Mouse (Mus musculus): ENCODE measurements around the gene Pak6. TPM values are rescaled to one million over a fixed set of nuclear protein-coding genes. Genes with fewer than 3 reads are reported as not detected.

The Pak6 gene
- polyA plus RNA-seq (2015; fragmentation: Nextera tagmentation; extraction: Ambion mirVana) = 5.2 and 5.4 TPM in 2 replicates

GRCm38 (mm10) chr2:118662902-118663803, at the start of gene Pak6:
Pak6 (plus strand) TSS chr2:118663303.
- Histone ChIP-seq H3K4me1 (ENCODE audit: control insufficient read depth, insufficient read depth, low read length) (peaks cover 36% of the 10 kb centered on the region), H3K9me3 (replicated peaks; ENCODE audit: control insufficient read depth, low read length) (no peaks in the 10 kb centered on the region), H3K9ac (ENCODE audit: low read length) (peak within 1 kb of the TSS; percentile 67), H3K4me3 (replicated peaks; ENCODE audit: low read length) (peak within 1 kb of the TSS; percentile 47), H3K27ac (ENCODE audit: low read length) (peak within 1 kb of the TSS; percentile 84), H3K27me3 (ENCODE audit: control insufficient read depth, insufficient read depth, low read length) (no peaks in the 10 kb centered on the region), H3K4me2 (ENCODE audit: low read depth, low read length) (peak within 1 kb of the TSS; percentile 68), H3K36me3 (ENCODE audit: control insufficient read depth, insufficient read depth, low read length) (no peaks in the 10 kb centered on the region)
- ATAC-seq (ENCODE audit: insufficient read depth, low FRiP score) = no peak
- 4% methylated on average over 37 of the region's 37 CpGs for WGBS

- no peak for ATAC-seq (ENCODE audit: insufficient read depth, low FRiP score)
- 85% methylated on average over 5 of the region's 5 CpGs for whole genome bisulfite sequencing
- no peak overlapping the region for H3K4me2 ChIP-seq (ENCODE audit: low read depth, low read length)
- H3K27me3 ChIP-seq (ENCODE audit: control insufficient read depth, insufficient read depth, low read length) = no peaks in the 10 kb centered on the region
- H3K36me3 ChIP-seq (ENCODE audit: control insufficient read depth, insufficient read depth, low read length) = peaks cover 24% of the 10 kb centered on the region; the same call in 1 of the 2 replicates
- no peak overlapping the region for H3K9ac ChIP-seq (ENCODE audit: low read length)
- no peaks in the 10 kb centered on the region for H3K4me1 ChIP-seq (ENCODE audit: control insufficient read depth, insufficient read depth, low read length)
- no peaks in the 10 kb centered on the region for H3K9me3 ChIP-seq (replicated peaks; ENCODE audit: control insufficient read depth, low read length)
- no peak overlapping the region for H3K4me3 ChIP-seq (replicated peaks; ENCODE audit: low read length)
- H3K27ac ChIP-seq (ENCODE audit: low read length) = no peak overlapping the region
Observed at GRCm38 (mm10) chr2:118618013-118618412, 45.1 kb upstream of the Pak6 start.

GRCm38 (mm10) chr2:118620101-118620500, 43.0 kb upstream of the Pak6 start:
- Histone ChIP-seq H3K36me3 (ENCODE audit: control insufficient read depth, insufficient read depth, low read length) (peaks cover 14% of the 10 kb centered on the region; the same call in 1 of the 2 replicates), H3K4me1 (ENCODE audit: control insufficient read depth, insufficient read depth, low read length) (no peaks in the 10 kb centered on the region), H3K27ac (ENCODE audit: low read length) (no peak overlapping the region), H3K4me3 (replicated peaks; ENCODE audit: low read length) (no peak overlapping the region), H3K4me2 (ENCODE audit: low read depth, low read length) (no peak overlapping the region), H3K27me3 (ENCODE audit: control insufficient read depth, insufficient read depth, low read length) (no peaks in the 10 kb centered on the region), H3K9me3 (replicated peaks; ENCODE audit: control insufficient read depth, low read length) (no peaks in the 10 kb centered on the region), H3K9ac (ENCODE audit: low read length) (no peak overlapping the region)
- WGBS = 72% methylated on average over 2 of the region's 2 CpGs
- no peak for ATAC-seq (ENCODE audit: insufficient read depth, low FRiP score)

GRCm38 (mm10) chr2:118620608-118621007, 42.5 kb upstream of the Pak6 start:
- ATAC-seq (ENCODE audit: insufficient read depth, low FRiP score) = no peak
- Histone ChIP-seq H3K9ac (ENCODE audit: low read length) (no peak overlapping the region), H3K27ac (ENCODE audit: low read length) (no peak overlapping the region), H3K9me3 (replicated peaks; ENCODE audit: control insufficient read depth, low read length) (no peaks in the 10 kb centered on the region), H3K4me2 (ENCODE audit: low read depth, low read length) (no peak overlapping the region), H3K36me3 (ENCODE audit: control insufficient read depth, insufficient read depth, low read length) (0 out of 2 replicates have a peak, but pooled peaks cover 10% of the 10 kb centered on the region), H3K4me3 (replicated peaks; ENCODE audit: low read length) (no peak overlapping the region), H3K4me1 (ENCODE audit: control insufficient read depth, insufficient read depth, low read length) (no peaks in the 10 kb centered on the region), H3K27me3 (ENCODE audit: control insufficient read depth, insufficient read depth, low read length) (no peaks in the 10 kb centered on the region)
- WGBS = 87% methylated on average over 8 of the region's 8 CpGs

- no peak overlapping the region for H3K4me2 ChIP-seq (ENCODE audit: low read depth, low read length)
- peaks cover 25% of the 10 kb centered on the region for H3K36me3 ChIP-seq (ENCODE audit: control insufficient read depth, insufficient read depth, low read length)
- H3K9me3 ChIP-seq (replicated peaks; ENCODE audit: control insufficient read depth, low read length) = no peaks in the 10 kb centered on the region
- no peak overlapping the region for H3K9ac ChIP-seq (ENCODE audit: low read length)
- H3K4me1 ChIP-seq (ENCODE audit: control insufficient read depth, insufficient read depth, low read length) = no peaks in the 10 kb centered on the region
- no peaks in the 10 kb centered on the region for H3K27me3 ChIP-seq (ENCODE audit: control insufficient read depth, insufficient read depth, low read length)
- ATAC-seq (ENCODE audit: insufficient read depth, low FRiP score) = no peak
- no peak overlapping the region for H3K27ac ChIP-seq (ENCODE audit: low read length)
- H3K4me3 ChIP-seq (replicated peaks; ENCODE audit: low read length) = no peak overlapping the region
- WGBS = 95% methylated on average over 6 of the region's 6 CpGs
Observed at GRCm38 (mm10) chr2:118629276-118629675, 33.8 kb upstream of the Pak6 start.

- H3K4me2 ChIP-seq (ENCODE audit: low read depth, low read length) = no peak overlapping the region
- no peaks in the 10 kb centered on the region for H3K4me1 ChIP-seq (ENCODE audit: control insufficient read depth, insufficient read depth, low read length)
- no peak overlapping the region for H3K27ac ChIP-seq (ENCODE audit: low read length)
- no peaks in the 10 kb centered on the region for H3K27me3 ChIP-seq (ENCODE audit: control insufficient read depth, insufficient read depth, low read length)
- H3K9ac ChIP-seq (ENCODE audit: low read length) = no peak overlapping the region
- no peak overlapping the region for H3K4me3 ChIP-seq (replicated peaks; ENCODE audit: low read length)
- no peaks in the 10 kb centered on the region for H3K9me3 ChIP-seq (replicated peaks; ENCODE audit: control insufficient read depth, low read length)
- WGBS = 70% methylated on average over 5 of the region's 5 CpGs
- peaks cover 22% of the 10 kb centered on the region for H3K36me3 ChIP-seq (ENCODE audit: control insufficient read depth, insufficient read depth, low read length)
- no peak for ATAC-seq (ENCODE audit: insufficient read depth, low FRiP score)
Observed at GRCm38 (mm10) chr2:118633441-118633840, 29.7 kb upstream of the Pak6 start.

GRCm38 (mm10) chr2:118637258-118637657, 25.8 kb upstream of the Pak6 start:
- no peak for ATAC-seq (ENCODE audit: insufficient read depth, low FRiP score)
- Histone ChIP-seq H3K36me3 (ENCODE audit: control insufficient read depth, insufficient read depth, low read length) (peaks cover 22% of the 10 kb centered on the region), H3K9ac (ENCODE audit: low read length) (no peak overlapping the region), H3K4me3 (replicated peaks; ENCODE audit: low read length) (no peak overlapping the region), H3K27ac (ENCODE audit: low read length) (no peak overlapping the region), H3K4me1 (ENCODE audit: control insufficient read depth, insufficient read depth, low read length) (no peaks in the 10 kb centered on the region), H3K27me3 (ENCODE audit: control insufficient read depth, insufficient read depth, low read length) (no peaks in the 10 kb centered on the region), H3K9me3 (replicated peaks; ENCODE audit: control insufficient read depth, low read length) (no peaks in the 10 kb centered on the region), H3K4me2 (ENCODE audit: low read depth, low read length) (no peak overlapping the region)
- WGBS = 77% methylated on average over 5 of the region's 5 CpGs

GRCm38 (mm10) chr2:118637888-118638526, 25.1 kb upstream of the Pak6 start:
- no peaks in the 10 kb centered on the region for H3K4me1 ChIP-seq (ENCODE audit: control insufficient read depth, insufficient read depth, low read length)
- no peak overlapping the region for H3K9ac ChIP-seq (ENCODE audit: low read length)
- peaks cover 22% of the 10 kb centered on the region for H3K36me3 ChIP-seq (ENCODE audit: control insufficient read depth, insufficient read depth, low read length)
- no peak overlapping the region for H3K4me2 ChIP-seq (ENCODE audit: low read depth, low read length)
- H3K9me3 ChIP-seq (replicated peaks; ENCODE audit: control insufficient read depth, low read length) = no peaks in the 10 kb centered on the region
- no peaks in the 10 kb centered on the region for H3K27me3 ChIP-seq (ENCODE audit: control insufficient read depth, insufficient read depth, low read length)
- WGBS = 31% methylated on average over 8 of the region's 8 CpGs
- no peak overlapping the region for H3K4me3 ChIP-seq (replicated peaks; ENCODE audit: low read length)
- H3K27ac ChIP-seq (ENCODE audit: low read length) = no peak overlapping the region
- ATAC-seq (ENCODE audit: insufficient read depth, low FRiP score) = no peak

- WGBS = 94% methylated on average over 8 of the region's 8 CpGs
- Histone ChIP-seq H3K36me3 (ENCODE audit: control insufficient read depth, insufficient read depth, low read length) (peaks cover 22% of the 10 kb centered on the region), H3K27ac (ENCODE audit: low read length) (no peak overlapping the region), H3K4me3 (replicated peaks; ENCODE audit: low read length) (no peak overlapping the region), H3K9ac (ENCODE audit: low read length) (no peak overlapping the region), H3K9me3 (replicated peaks; ENCODE audit: control insufficient read depth, low read length) (no peaks in the 10 kb centered on the region), H3K27me3 (ENCODE audit: control insufficient read depth, insufficient read depth, low read length) (no peaks in the 10 kb centered on the region), H3K4me2 (ENCODE audit: low read depth, low read length) (no peak overlapping the region), H3K4me1 (ENCODE audit: control insufficient read depth, insufficient read depth, low read length) (no peaks in the 10 kb centered on the region)
- no peak for ATAC-seq (ENCODE audit: insufficient read depth, low FRiP score)
Observed at GRCm38 (mm10) chr2:118638686-118639085, 24.4 kb upstream of the Pak6 start.

Data from stomach, embryonic 16.5 days (tissue).